Mouse (Mus musculus) embryonic facial prominence, embryonic 13.5 days (tissue): ENCODE data around the gene Rai1. TPM values are rescaled to one million over a fixed set of nuclear protein-coding genes. Genes with fewer than 3 reads are reported as not detected.

Experiments used
- ATAC-seq: fragments of 200-750 bp; cut with Nextera tagmentation; 2 replicates; pipeline ENCODE4 v1.8.0; 2017; ENCODE audit warnings: low read depth; ENCODE audit not compliant: insufficient number of reproducible peaks, insufficient read depth, low FRiP score, low TSS enrichment
- H3K27ac ChIP-seq: fragments of 300-500 bp; sonication (generic); 2 replicates; pipeline ENCODE4 v1.5.1; 2015; ENCODE audit warnings: moderate library complexity, mild to moderate bottlenecking, inconsistent platforms
- H3K27me3 ChIP-seq: fragments of 300-500 bp; sonication (generic); 2 replicates; pipeline ENCODE4 v1.6.1; 2015; ENCODE audit warnings: mild to moderate bottlenecking, inconsistent platforms
- H3K36me3 ChIP-seq: fragments of 300-500 bp; sonication (generic); 2 replicates; pipeline ENCODE4 v1.6.1; 2015; ENCODE audit warnings: mild to moderate bottlenecking, inconsistent platforms
- H3K4me1 ChIP-seq: fragments of 300-500 bp; sonication (generic); 2 replicates; pipeline ENCODE4 v1.6.1; 2015; ENCODE audit warnings: inconsistent platforms
- H3K4me2 ChIP-seq: fragments of 300-500 bp; sonication (generic); 2 replicates; pipeline ENCODE4 v1.6.1; 2015; ENCODE audit warnings: moderate library complexity, mild to moderate bottlenecking, inconsistent platforms
- H3K4me3 ChIP-seq: fragments of 300-500 bp; sonication (generic); 2 replicates; pipeline ENCODE4 v1.5.1; 2015; ENCODE audit warnings: mild to moderate bottlenecking, inconsistent platforms
- H3K9ac ChIP-seq: fragments of 300-500 bp; sonication (generic); 2 replicates; pipeline ENCODE4 v1.6.1; 2015; ENCODE audit warnings: mild to moderate bottlenecking, inconsistent platforms
- H3K9me3 ChIP-seq: fragments of 300-500 bp; sonication (generic); 2 replicates; pipeline ENCODE4 v1.6.1; 2016; ENCODE audit warnings: inconsistent platforms
- WGBS: fragments of 180-500 bp; shearing (Covaris S2); methylation state at CpG from one replicate; pipeline ENCODE4 v1.1.7; 2015; ENCODE audit warnings: mixed read lengths; 5-methylcytosine and 5-hydroxymethylcytosine counted together
- polyA plus RNA-seq: library from polyadenylated mRNA; unstranded; fragments of >200 nt; fragmentation: Nextera tagmentation; extraction: Ambion mirVana; gene quantifications from 2 replicates; pipeline ENCODE4 v1.2.1, GENCODE M21; 2015

Rai1 gene
- polyA plus RNA-seq, 1 experiment from 2014 or later = 27.9 TPM

GRCm38 (mm10) chr11:60073936-60074502 is 30.8 kb upstream of the Rai1 start:
- Histone ChIP-seq H3K4me2 (no peak overlapping the region), H3K27ac (no peak overlapping the region), H3K36me3 (no peaks in the 10 kb centered on the region), H3K9ac (no peak overlapping the region), H3K4me3 (no peak overlapping the region), H3K9me3 (no peaks in the 10 kb centered on the region), H3K4me1 (no peaks in the 10 kb centered on the region), H3K27me3 (no peaks in the 10 kb centered on the region)
- ATAC-seq = no peak
- WGBS = 72% methylated on average over 15 of the region's 15 CpGs

GRCm38 (mm10) chr11:60076183-60076582 is 28.6 kb upstream of the Rai1 start:
- H3K4me1 ChIP-seq = no peaks in the 10 kb centered on the region
- no peak overlapping the region for H3K4me2 ChIP-seq
- no peaks in the 10 kb centered on the region for H3K36me3 ChIP-seq
- no peak overlapping the region for H3K4me3 ChIP-seq
- H3K9me3 ChIP-seq = no peaks in the 10 kb centered on the region
- 74% methylated on average over 3 of the region's 3 CpGs for WGBS
- no peak overlapping the region for H3K27ac ChIP-seq
- no peak for ATAC-seq
- H3K27me3 ChIP-seq = no peaks in the 10 kb centered on the region
- no peak overlapping the region for H3K9ac ChIP-seq

- no peak overlapping the region for H3K9ac ChIP-seq
- H3K4me2 ChIP-seq = no peak overlapping the region
- H3K4me3 ChIP-seq = no peak overlapping the region
- WGBS = 8% methylated on average over 4 of the region's 4 CpGs
- no peaks in the 10 kb centered on the region for H3K9me3 ChIP-seq
- ATAC-seq = no peak
- no peaks in the 10 kb centered on the region for H3K4me1 ChIP-seq
- H3K36me3 ChIP-seq = no peaks in the 10 kb centered on the region
- H3K27ac ChIP-seq = no peak overlapping the region
- no peaks in the 10 kb centered on the region for H3K27me3 ChIP-seq
Measured at GRCm38 (mm10) chr11:60076790-60077189, 28.0 kb upstream of the Rai1 start.

- ATAC-seq = no peak
- peaks cover 13% of the 10 kb centered on the region; the same call in 1 of the 2 replicates for H3K4me1 ChIP-seq
- WGBS = 30% methylated on average over 2 of the region's 2 CpGs
- no peaks in the 10 kb centered on the region for H3K9me3 ChIP-seq
- no peaks in the 10 kb centered on the region for H3K27me3 ChIP-seq
- no peak overlapping the region for H3K27ac ChIP-seq
- H3K4me3 ChIP-seq = no peak overlapping the region
- no peaks in the 10 kb centered on the region for H3K36me3 ChIP-seq
- no peak overlapping the region for H3K4me2 ChIP-seq
- H3K9ac ChIP-seq = no peak overlapping the region
Measured at GRCm38 (mm10) chr11:60084589-60084988, 20.2 kb upstream of the Rai1 start.

- Histone ChIP-seq H3K4me1 (peaks cover 13% of the 10 kb centered on the region; the same call in 1 of the 2 replicates), H3K9me3 (no peaks in the 10 kb centered on the region), H3K9ac (no peak overlapping the region), H3K27ac (no peak overlapping the region), H3K4me3 (no peak overlapping the region), H3K27me3 (no peaks in the 10 kb centered on the region), H3K4me2 (no peak overlapping the region), H3K36me3 (no peaks in the 10 kb centered on the region)
- WGBS = 72% methylated on average over 1 of the region's 1 CpGs
- ATAC-seq = no peak
Measured at GRCm38 (mm10) chr11:60086676-60087075, 18.1 kb upstream of the Rai1 start.

- Histone ChIP-seq H3K27ac (no peak overlapping the region), H3K4me1 (peaks cover 27% of the 10 kb centered on the region), H3K4me2 (no peak overlapping the region), H3K9ac (no peak overlapping the region), H3K4me3 (no peak overlapping the region), H3K9me3 (no peaks in the 10 kb centered on the region), H3K27me3 (no peaks in the 10 kb centered on the region), H3K36me3 (no peaks in the 10 kb centered on the region)
- no peak for ATAC-seq
- 43% methylated on average over 4 of the region's 4 CpGs for WGBS
Measured at GRCm38 (mm10) chr11:60088947-60089346, 15.9 kb upstream of the Rai1 start.

- Histone ChIP-seq H3K9me3 (no peaks in the 10 kb centered on the region), H3K27me3 (peaks cover 3% of the 10 kb centered on the region; the same call in 1 of the 2 replicates), H3K4me3 (no peak overlapping the region), H3K4me2 (no peak overlapping the region), H3K9ac (no peak overlapping the region), H3K27ac (no peak overlapping the region), H3K4me1 (peaks cover 40% of the 10 kb centered on the region), H3K36me3 (no peaks in the 10 kb centered on the region)
- no peak for ATAC-seq
- WGBS = 50% methylated on average over 5 of the region's 5 CpGs
Measured at GRCm38 (mm10) chr11:60090696-60091421, 14.0 kb upstream of the Rai1 start.

- Histone ChIP-seq H3K27ac (no peak overlapping the region), H3K4me2 (no peak overlapping the region), H3K36me3 (no peaks in the 10 kb centered on the region), H3K27me3 (peaks cover 3% of the 10 kb centered on the region; the same call in 1 of the 2 replicates), H3K4me1 (peaks cover 45% of the 10 kb centered on the region), H3K9me3 (no peaks in the 10 kb centered on the region), H3K4me3 (no peak overlapping the region), H3K9ac (no peak overlapping the region)
- ATAC-seq = no peak
- 63% methylated on average over 7 of the region's 7 CpGs for WGBS
Measured at GRCm38 (mm10) chr11:60091422-60091761, 13.4 kb upstream of the Rai1 start.

- H3K4me3 ChIP-seq = no peak overlapping the region
- no peaks in the 10 kb centered on the region for H3K9me3 ChIP-seq
- H3K9ac ChIP-seq = peak overlapping the region; percentile 27; the same call in 1 of the 2 replicates
- peaks cover 3% of the 10 kb centered on the region; the same call in 1 of the 2 replicates for H3K27me3 ChIP-seq
- no peak for ATAC-seq
- no peaks in the 10 kb centered on the region for H3K36me3 ChIP-seq
- H3K4me1 ChIP-seq = peaks cover 45% of the 10 kb centered on the region
- no peak overlapping the region for H3K4me2 ChIP-seq
- no peak overlapping the region for H3K27ac ChIP-seq
Measured at GRCm38 (mm10) chr11:60093227-60093626, 11.6 kb upstream of the Rai1 start.

GRCm38 (mm10) chr11:60093984-60094587 is 10.7 kb upstream of the Rai1 start:
- peak overlapping the region; percentile 32; the same call in 1 of the 2 replicates for H3K9ac ChIP-seq
- H3K9me3 ChIP-seq = no peaks in the 10 kb centered on the region
- no peaks in the 10 kb centered on the region for H3K36me3 ChIP-seq
- peaks cover 3% of the 10 kb centered on the region; the same call in 1 of the 2 replicates for H3K27me3 ChIP-seq
- H3K27ac ChIP-seq = no peak overlapping the region
- no peak overlapping the region for H3K4me3 ChIP-seq
- no peak for ATAC-seq
- H3K4me2 ChIP-seq = no peak overlapping the region
- WGBS = 50% methylated on average over 7 of the region's 7 CpGs
- peaks cover 40% of the 10 kb centered on the region for H3K4me1 ChIP-seq

GRCm38 (mm10) chr11:60094909-60095810 is 9.7 kb upstream of the Rai1 start:
- Histone ChIP-seq H3K27ac (no peak overlapping the region), H3K4me1 (peaks cover 40% of the 10 kb centered on the region), H3K27me3 (peaks cover 3% of the 10 kb centered on the region; the same call in 1 of the 2 replicates), H3K9ac (0 out of 2 replicates have a peak overlapping the region, but pooled peaks have one; percentile 32), H3K36me3 (no peaks in the 10 kb centered on the region), H3K4me3 (no peak overlapping the region), H3K4me2 (no peak overlapping the region; the same call in 1 of the 2 replicates), H3K9me3 (no peaks in the 10 kb centered on the region)
- WGBS = 39% methylated on average over 9 of the region's 9 CpGs
- ATAC-seq = no peak
